Mouse (Mus musculus): ENCODE data around the gene Gm6525. TPM values are rescaled to one million over a fixed set of nuclear protein-coding genes. Genes with fewer than 3 reads are reported as not detected.

Gene Gm6525
- polyA plus RNA-seq, 1 experiment from 2014 or later: 1.2 TPM

DNA sequence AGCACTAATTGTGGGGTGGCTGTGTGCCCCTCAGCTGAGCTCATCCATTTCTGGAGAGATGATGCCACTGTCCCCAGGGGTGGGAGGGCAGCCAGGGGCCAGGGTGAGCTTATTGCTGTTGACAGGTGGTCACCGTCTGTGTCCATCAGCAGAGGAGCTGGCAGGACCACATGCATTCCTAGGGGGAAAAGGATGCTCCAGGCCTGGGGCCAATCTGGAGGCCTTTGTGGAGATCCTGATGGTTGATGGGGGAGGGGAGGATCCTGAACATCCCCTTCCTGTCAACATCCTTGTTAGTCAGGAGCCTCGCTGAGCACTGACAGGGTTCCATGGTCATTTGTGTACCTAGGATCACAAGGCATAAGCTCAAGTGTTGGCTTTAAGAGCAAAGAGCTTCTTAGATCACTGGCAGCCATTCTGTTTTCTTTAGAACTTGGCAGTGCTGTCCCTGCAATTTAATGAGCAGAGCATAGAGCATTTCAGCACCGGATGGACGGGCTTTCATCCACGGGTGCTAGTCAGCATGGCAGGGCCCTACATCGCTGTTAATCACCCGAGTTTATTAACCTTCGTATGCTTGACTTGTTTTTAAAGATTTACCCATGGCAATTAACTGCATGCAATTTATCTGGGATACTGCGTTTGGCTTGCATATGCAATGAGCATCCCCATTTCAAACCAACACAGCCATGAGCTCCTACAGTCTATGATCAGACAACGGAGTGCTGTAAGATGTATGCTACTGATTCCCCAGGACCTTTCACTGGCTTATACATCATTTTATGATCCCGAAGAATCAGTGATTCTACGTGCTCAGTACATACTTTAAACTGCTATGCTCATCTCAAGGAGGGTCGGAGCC lies 26.9 kb downstream of the Gm6525 start:
- Histone ChIP-seq H3K4me3 (ENCODE audit: low read depth, low read length) (no peak overlapping the region), H3K9me3 (ENCODE audit: low read depth, low read length) (no peaks in the 10 kb centered on the region), H3K27me3 (ENCODE audit: insufficient read depth, low read length) (no peaks in the 10 kb centered on the region), H3K9ac (no peak overlapping the region), H3K27ac (ENCODE audit: low read depth) (no peak overlapping the region), H3K4me1 (ENCODE audit: insufficient read depth) (no peaks in the 10 kb centered on the region), H3K4me2 (no peak overlapping the region), H3K36me3 (ENCODE audit: insufficient read depth) (no peaks in the 10 kb centered on the region)
- DNase-seq (no peak), ATAC-seq (ENCODE audit: insufficient read depth) (no peak)
- WGBS: 67% methylated on average over 13 of the region's 13 CpGs
- no peak for TF ChIP-seq CTCF (IDR thresholded peaks at IDR 0.05; ENCODE audit: low read depth)

DNA sequence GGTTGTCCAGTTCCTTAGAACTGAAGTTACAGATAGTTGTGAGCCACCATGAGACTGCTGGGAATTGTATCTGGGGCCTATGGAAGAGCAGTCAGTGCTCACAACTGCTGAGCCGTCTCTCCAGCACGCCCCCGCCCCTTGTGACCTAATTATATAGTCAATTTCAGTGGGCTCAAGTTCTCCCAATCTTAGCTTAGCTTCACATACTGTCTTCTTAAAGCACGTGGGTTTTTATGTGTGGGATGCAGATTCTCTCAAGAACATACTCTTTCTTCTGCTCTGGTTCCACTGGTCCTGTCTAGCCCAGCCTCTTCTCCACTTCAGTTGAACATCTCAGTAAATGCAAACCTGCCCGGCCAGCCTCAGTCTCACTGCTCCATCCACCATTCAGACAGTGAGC lies 30.7 kb downstream of the Gm6525 start:
- H3K27ac ChIP-seq (ENCODE audit: low read depth): no peak overlapping the region
- 78% methylated on average over 5 of the region's 5 CpGs for WGBS

DNA sequence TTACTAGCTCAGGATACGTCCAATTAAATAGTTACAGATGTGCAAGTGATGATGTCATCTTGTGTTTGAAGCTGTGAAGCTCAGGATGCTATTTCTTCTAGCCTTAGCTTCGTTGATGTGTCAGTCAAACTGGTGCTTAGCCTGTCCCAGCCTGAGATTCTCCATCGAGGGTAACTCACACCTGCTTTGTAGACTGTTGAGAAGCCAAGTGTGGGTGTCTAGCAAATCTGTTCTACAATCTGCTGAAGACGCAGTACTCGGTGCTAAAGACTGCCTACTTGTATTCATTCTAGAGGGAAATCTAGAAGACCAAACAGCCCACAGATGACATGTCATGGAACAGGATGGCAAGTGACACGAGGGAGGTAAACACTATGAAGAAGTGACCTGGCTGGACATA lies 31.7 kb downstream of the Gm6525 start:
- Histone ChIP-seq H3K9me3 (ENCODE audit: low read depth, low read length) (no peaks in the 10 kb centered on the region), H3K4me1 (ENCODE audit: insufficient read depth) (no peaks in the 10 kb centered on the region), H3K9ac (no peak overlapping the region), H3K36me3 (ENCODE audit: insufficient read depth) (no peaks in the 10 kb centered on the region), H3K4me2 (no peak overlapping the region), H3K27ac (ENCODE audit: low read depth) (no peak overlapping the region), H3K4me3 (ENCODE audit: low read depth, low read length) (no peak overlapping the region), H3K27me3 (ENCODE audit: insufficient read depth, low read length) (no peaks in the 10 kb centered on the region)
- TF ChIP-seq CTCF (IDR thresholded peaks at IDR 0.05; ENCODE audit: low read depth): no peak
- 83% methylated on average over 6 of the region's 6 CpGs for WGBS
- ATAC-seq (ENCODE audit: insufficient read depth) (no peak), DNase-seq (no peak)

More for the DNA sequence above, 30.7 kb downstream of the Gm6525 start:
- no peaks in the 10 kb centered on the region for H3K4me1 ChIP-seq (ENCODE audit: insufficient read depth)
- no peak overlapping the region for H3K9ac ChIP-seq
- no peaks in the 10 kb centered on the region for H3K9me3 ChIP-seq (ENCODE audit: low read depth, low read length)
- no peak for DNase-seq
- no peak for ATAC-seq (ENCODE audit: insufficient read depth)
- H3K27me3 ChIP-seq (ENCODE audit: insufficient read depth, low read length): no peaks in the 10 kb centered on the region
- no peak for TF ChIP-seq CTCF (IDR thresholded peaks at IDR 0.05; ENCODE audit: low read depth)
- no peaks in the 10 kb centered on the region for H3K36me3 ChIP-seq (ENCODE audit: insufficient read depth)
- H3K4me2 ChIP-seq: no peak overlapping the region
- H3K4me3 ChIP-seq (ENCODE audit: low read depth, low read length): no peak overlapping the region

DNA sequence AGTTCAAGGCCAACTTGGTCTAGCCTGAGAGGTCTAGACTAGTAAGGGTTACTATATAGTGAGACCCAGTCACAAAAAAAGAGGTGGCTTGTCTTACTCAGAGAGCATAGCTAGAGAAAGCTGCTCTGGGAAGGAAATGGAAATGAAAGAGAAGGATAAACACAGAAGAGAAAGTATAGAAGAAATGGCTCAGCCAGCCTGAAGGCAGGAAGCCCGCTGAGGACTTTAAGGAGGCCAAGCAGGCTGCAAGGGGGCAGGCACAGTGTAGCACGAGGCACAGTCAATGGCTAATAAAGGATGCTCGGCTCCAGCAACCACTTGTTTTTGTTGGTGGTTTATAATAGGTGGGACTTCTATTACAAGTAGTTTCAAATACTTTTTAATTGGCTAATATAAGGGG lies 32.2 kb downstream of the Gm6525 start:
- no peak for TF ChIP-seq CTCF (IDR thresholded peaks at IDR 0.05; ENCODE audit: low read depth)
- Histone ChIP-seq H3K27ac (ENCODE audit: low read depth) (no peak overlapping the region), H3K9ac (no peak overlapping the region), H3K4me1 (ENCODE audit: insufficient read depth) (no peaks in the 10 kb centered on the region), H3K27me3 (ENCODE audit: insufficient read depth, low read length) (no peaks in the 10 kb centered on the region), H3K9me3 (ENCODE audit: low read depth, low read length) (no peaks in the 10 kb centered on the region), H3K36me3 (ENCODE audit: insufficient read depth) (no peaks in the 10 kb centered on the region), H3K4me3 (ENCODE audit: low read depth, low read length) (no peak overlapping the region), H3K4me2 (no peak overlapping the region)
- 76% methylated on average over 3 of the region's 3 CpGs for WGBS
- no peak for ATAC-seq (ENCODE audit: insufficient read depth)
- no peak for DNase-seq

DNA sequence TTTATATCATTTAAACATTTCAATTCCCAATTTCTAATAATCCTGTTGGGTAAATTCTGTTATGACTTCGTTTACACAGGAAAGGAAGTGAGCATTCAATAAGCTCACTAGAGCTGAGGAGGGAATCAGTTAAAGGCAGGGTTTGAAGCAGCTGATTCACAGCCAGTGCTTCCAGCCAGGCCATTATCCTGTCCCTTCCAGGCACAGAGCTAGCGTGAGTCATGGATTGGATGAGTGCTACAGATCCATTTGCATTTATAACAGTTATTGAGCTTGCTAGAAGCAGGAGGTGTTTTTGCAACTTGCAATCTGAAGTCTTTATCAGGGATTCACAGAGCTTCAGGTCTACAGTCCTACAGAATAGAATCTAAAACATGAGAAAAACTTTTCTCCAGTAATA lies 33.5 kb downstream of the Gm6525 start:
- H3K4me2 ChIP-seq: no peak overlapping the region
- no peak overlapping the region for H3K9ac ChIP-seq
- no peaks in the 10 kb centered on the region for H3K4me1 ChIP-seq (ENCODE audit: insufficient read depth)
- no peaks in the 10 kb centered on the region for H3K36me3 ChIP-seq (ENCODE audit: insufficient read depth)
- H3K27me3 ChIP-seq (ENCODE audit: insufficient read depth, low read length): no peaks in the 10 kb centered on the region
- DNase-seq (no peak), ATAC-seq (ENCODE audit: insufficient read depth) (no peak)
- 50% methylated on average over 2 of the region's 2 CpGs for WGBS
- H3K9me3 ChIP-seq (ENCODE audit: low read depth, low read length): no peaks in the 10 kb centered on the region
- no peak overlapping the region for H3K27ac ChIP-seq (ENCODE audit: low read depth)
- TF ChIP-seq CTCF (IDR thresholded peaks at IDR 0.05; ENCODE audit: low read depth): no peak
- no peak overlapping the region for H3K4me3 ChIP-seq (ENCODE audit: low read depth, low read length)

DNA sequence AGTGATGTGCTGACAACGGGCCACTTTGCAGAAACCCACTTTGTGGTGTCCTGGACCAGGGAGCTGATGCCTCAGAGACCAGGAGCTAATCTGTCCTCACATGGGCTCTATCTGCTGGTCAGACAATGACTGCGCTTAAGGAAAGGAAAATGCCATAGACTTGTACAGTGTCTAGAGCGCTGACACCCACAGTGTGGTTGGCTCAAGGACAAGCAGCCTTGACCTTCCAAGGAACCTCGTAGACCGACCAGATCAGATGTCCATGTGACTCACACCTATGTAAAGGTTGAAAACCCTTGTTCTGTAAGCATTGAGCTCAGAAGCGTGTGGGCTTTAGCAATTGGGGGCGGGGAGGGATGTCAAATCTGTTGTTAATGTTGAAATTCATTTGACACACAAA lies 34.6 kb downstream of the Gm6525 start:
- no peaks in the 10 kb centered on the region for H3K9me3 ChIP-seq (ENCODE audit: low read depth, low read length)
- H3K4me2 ChIP-seq: no peak overlapping the region
- no peak for TF ChIP-seq CTCF (IDR thresholded peaks at IDR 0.05; ENCODE audit: low read depth)
- no peak overlapping the region for H3K9ac ChIP-seq
- ATAC-seq (ENCODE audit: insufficient read depth): no peak
- 90% methylated on average over 7 of the region's 7 CpGs for WGBS
- no peaks in the 10 kb centered on the region for H3K27me3 ChIP-seq (ENCODE audit: insufficient read depth, low read length)
- no peak overlapping the region for H3K4me3 ChIP-seq (ENCODE audit: low read depth, low read length)
- DNase-seq: no peak
- no peaks in the 10 kb centered on the region for H3K4me1 ChIP-seq (ENCODE audit: insufficient read depth)
- H3K27ac ChIP-seq (ENCODE audit: low read depth): no peak overlapping the region
- no peaks in the 10 kb centered on the region for H3K36me3 ChIP-seq (ENCODE audit: insufficient read depth)

DNA sequence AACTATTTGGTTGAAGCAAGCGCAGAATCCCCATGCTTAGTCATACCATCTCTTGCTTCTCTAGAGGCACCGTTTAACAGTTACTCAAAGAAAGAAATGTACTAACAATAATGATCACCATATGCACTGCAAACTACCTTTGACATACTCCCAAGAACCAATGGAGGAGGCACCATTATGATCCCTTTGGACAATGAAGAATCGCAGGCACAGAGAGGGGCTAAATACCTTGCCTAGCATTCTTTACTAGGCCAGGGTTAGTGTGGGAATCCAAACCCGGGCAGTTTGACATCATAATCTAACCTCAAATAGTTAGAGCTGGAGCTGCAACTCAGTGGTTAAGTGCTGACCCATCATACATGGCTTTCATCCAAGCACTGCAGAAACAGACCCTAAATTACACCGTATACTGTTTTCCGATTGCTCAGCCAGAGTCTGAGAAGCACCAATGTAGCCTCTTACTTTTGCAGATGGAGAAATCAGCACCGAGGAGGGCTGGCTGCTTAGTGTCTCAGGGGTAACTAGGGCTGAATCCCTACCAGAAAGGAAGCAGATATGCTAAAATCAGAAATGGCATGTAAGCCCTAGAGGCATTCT lies 35.1 kb downstream of the Gm6525 start:
- H3K4me3 ChIP-seq (ENCODE audit: low read depth, low read length): no peak overlapping the region
- H3K27ac ChIP-seq (ENCODE audit: low read depth): no peak overlapping the region
- 87% methylated on average over 7 of the region's 7 CpGs for WGBS
- no peak for TF ChIP-seq CTCF (IDR thresholded peaks at IDR 0.05; ENCODE audit: low read depth)
- no peaks in the 10 kb centered on the region for H3K36me3 ChIP-seq (ENCODE audit: insufficient read depth)
- DNase-seq (no peak), ATAC-seq (ENCODE audit: insufficient read depth) (no peak)
- H3K27me3 ChIP-seq (ENCODE audit: insufficient read depth, low read length): no peaks in the 10 kb centered on the region
- H3K9ac ChIP-seq: no peak overlapping the region
- H3K4me2 ChIP-seq: no peak overlapping the region
- no peaks in the 10 kb centered on the region for H3K4me1 ChIP-seq (ENCODE audit: insufficient read depth)
- H3K9me3 ChIP-seq (ENCODE audit: low read depth, low read length): no peaks in the 10 kb centered on the region

Measured in lung, embryonic 14.5 days (tissue).